Mouse (Mus musculus) thymus, adult 2 months (tissue): ENCODE measurements around the gene Tmem52b. TPM values are rescaled to one million over a fixed set of nuclear protein-coding genes. Genes with fewer than 3 reads are reported as not detected.

Experiments used
- DNase-seq: peaks from one replicate; pipeline ENCODE4 v3.0.0; 2021
- H3K27ac ChIP-seq: fragments of 200-500 bp; 2 replicates; pipeline ENCODE4 v1.5.1; 2012; ENCODE audit warnings: low read length, control low read depth; ENCODE audit not compliant: control insufficient read depth, insufficient read depth
- H3K27me3 ChIP-seq: fragments of 200-500 bp; 2 replicates; pipeline ENCODE4 v1.6.1; 2012; ENCODE audit warnings: mild to moderate bottlenecking, low read length, moderate library complexity, mixed read lengths; ENCODE audit not compliant: control insufficient read depth, insufficient read depth
- H3K36me3 ChIP-seq: fragments of 200-500 bp; 2 replicates; pipeline ENCODE4 v1.6.1; 2012; ENCODE audit warnings: mild to moderate bottlenecking, low read length, moderate library complexity; ENCODE audit not compliant: control insufficient read depth, insufficient read depth
- H3K4me1 ChIP-seq: fragments of 200-500 bp; replicated peaks from 2 replicates; pipeline ENCODE4 v1.6.1; 2012; ENCODE audit warnings: low read length; ENCODE audit not compliant: control insufficient read depth, insufficient read depth
- H3K4me3 ChIP-seq: fragments of 200-500 bp; 2 replicates; pipeline ENCODE4 v1.5.1; 2012; ENCODE audit warnings: mild to moderate bottlenecking, low read length, control low read depth, moderate library complexity; ENCODE audit not compliant: control insufficient read depth, insufficient read depth
- CTCF ChIP-seq: fragments of 200-500 bp; IDR thresholded peaks from 2 replicates; pipeline ENCODE4 v1.5.1; 2012; ENCODE audit warnings: mild to moderate bottlenecking, control low read depth, low read length, moderate library complexity, borderline replicate concordance; ENCODE audit not compliant: control insufficient read depth, poor library complexity, insufficient read depth; ENCODE audit errors: extremely low read depth
- POLR2A ChIP-seq: fragments of 200-500 bp; IDR thresholded peaks from 2 replicates; pipeline ENCODE4 v1.6.1; 2012; ENCODE audit warnings: mild to moderate bottlenecking, low read length, control low read depth, moderate library complexity; ENCODE audit not compliant: control insufficient read depth, poor library complexity, insufficient read depth; ENCODE audit errors: extremely low read depth
- WGBS: fragments of 180-500 bp; shearing (Covaris S2); methylation state at CpG from one replicate; pipeline ENCODE4 v1.1.7; 2018; 5-methylcytosine and 5-hydroxymethylcytosine counted together
- polyA plus RNA-seq: library from polyadenylated mRNA; depleted of rRNA; stranded (reverse); fragments of >200 nt; gene quantifications from 2 replicates; pipeline ENCODE4 v1.2.3, GENCODE M21; 2012; rRNA removed

Gene Tmem52b
- 0.18 TPM in 1 of 2 replicates, not detected in the other for polyA plus RNA-seq

GRCm38 (mm10) chr6:129512367-129512766 lies at the start of gene Tmem52b:
Gene Tmem52b, plus strand, starts transcription at chr6:129512555.
- no peak for DNase-seq
- no peaks in the 10 kb centered on the region for H3K4me1 ChIP-seq
- H3K4me3 ChIP-seq = no peak within 1 kb of the TSS
- 75% methylated on average over 3 of the region's 3 CpGs for WGBS
- H3K27ac ChIP-seq = no peak within 1 kb of the TSS
- no peaks in the 10 kb centered on the region for H3K36me3 ChIP-seq
- no peaks in the 10 kb centered on the region for H3K27me3 ChIP-seq
- no peak for TF ChIP-seq CTCF
- no peak for TF ChIP-seq POLR2A

DNA sequence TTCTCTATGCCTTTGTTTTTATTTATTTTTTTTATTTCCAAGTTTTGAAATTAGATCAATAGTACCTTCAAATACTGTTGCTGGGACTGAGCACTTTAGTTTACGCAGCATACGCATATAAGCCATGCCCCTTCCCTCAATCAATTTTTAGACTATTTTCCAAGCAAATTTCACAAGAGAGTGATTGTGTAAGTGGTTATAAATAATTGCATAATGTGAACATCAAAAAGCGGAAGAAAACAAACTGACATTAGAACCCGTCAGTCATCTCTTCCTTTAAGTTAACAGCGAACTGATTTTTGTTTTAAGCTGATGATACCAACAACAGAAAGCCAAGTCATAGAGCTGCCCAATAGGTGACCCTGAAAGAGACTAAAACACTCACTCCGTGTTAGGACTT lies 41.0 kb upstream of the Tmem52b start:
- no peaks in the 10 kb centered on the region for H3K27me3 ChIP-seq
- WGBS = 96% methylated on average over 6 of the region's 6 CpGs
- H3K27ac ChIP-seq = no peak overlapping the region
- TF ChIP-seq CTCF (no peak), POLR2A (no peak)
- H3K4me1 ChIP-seq = no peaks in the 10 kb centered on the region
- no peak overlapping the region for H3K4me3 ChIP-seq
- DNase-seq = no peak
- H3K36me3 ChIP-seq = no peaks in the 10 kb centered on the region

- no peak for DNase-seq
- Histone ChIP-seq H3K27ac (no peak overlapping the region), H3K36me3 (no peaks in the 10 kb centered on the region), H3K4me3 (no peak overlapping the region), H3K4me1 (no peaks in the 10 kb centered on the region), H3K27me3 (no peaks in the 10 kb centered on the region)
- TF ChIP-seq POLR2A = no peak
- no peak for TF ChIP-seq CTCF
- WGBS = 36% methylated on average over 5 of the region's 5 CpGs
Measured at GRCm38 (mm10) chr6:129472627-129473026, 39.7 kb upstream of the Tmem52b start.

- H3K4me1 ChIP-seq = no peaks in the 10 kb centered on the region
- no peak for TF ChIP-seq CTCF
- TF ChIP-seq POLR2A = no peak
- H3K36me3 ChIP-seq = no peaks in the 10 kb centered on the region
- DNase-seq = no peak
- H3K4me3 ChIP-seq = no peak overlapping the region
- no peak overlapping the region for H3K27ac ChIP-seq
- no peaks in the 10 kb centered on the region for H3K27me3 ChIP-seq
- WGBS = 33% methylated on average over 13 of the region's 13 CpGs
Measured at GRCm38 (mm10) chr6:129476404-129477126, 35.8 kb upstream of the Tmem52b start.

- DNase-seq = no peak
- WGBS = 91% methylated on average over 8 of the region's 8 CpGs
- H3K4me3 ChIP-seq = no peak overlapping the region
- no peak overlapping the region for H3K27ac ChIP-seq
- H3K27me3 ChIP-seq = no peaks in the 10 kb centered on the region
- no peaks in the 10 kb centered on the region for H3K4me1 ChIP-seq
- no peaks in the 10 kb centered on the region for H3K36me3 ChIP-seq
- no peak for TF ChIP-seq CTCF
- TF ChIP-seq POLR2A = no peak
Measured at GRCm38 (mm10) chr6:129480089-129480958, 32.0 kb upstream of the Tmem52b start.

DNA sequence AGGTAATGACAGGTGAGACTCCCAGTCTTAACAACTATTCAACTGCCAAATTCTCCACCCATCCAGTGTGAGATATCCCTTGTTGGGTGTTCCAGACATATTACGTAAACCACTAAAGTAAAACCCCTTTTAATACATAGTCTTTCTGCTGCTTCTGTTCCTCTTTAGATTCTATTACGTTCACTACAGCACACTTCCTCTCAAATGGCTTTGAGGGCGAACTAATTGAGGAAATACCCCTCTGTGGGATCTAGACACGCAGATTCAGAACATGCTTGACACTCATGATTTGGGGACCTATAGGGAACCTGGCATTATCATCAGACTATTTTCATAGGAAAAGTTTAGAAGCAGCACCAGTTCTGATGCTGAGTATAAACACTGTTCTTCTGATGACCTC lies 17.4 kb upstream of the Tmem52b start:
- H3K4me3 ChIP-seq = no peak overlapping the region
- 27% methylated on average over 4 of the region's 4 CpGs for WGBS
- TF ChIP-seq POLR2A (no peak), CTCF (no peak)
- H3K27ac ChIP-seq = no peak overlapping the region
- no peaks in the 10 kb centered on the region for H3K27me3 ChIP-seq
- no peaks in the 10 kb centered on the region for H3K4me1 ChIP-seq
- H3K36me3 ChIP-seq = no peaks in the 10 kb centered on the region
- DNase-seq = no peak
